Mouse (Mus musculus) embryonic fibroblast, embryonic 13.5 days (primary cell): Measurements from ENCODE around the gene Raet1d.
"Not testable (repeated sequence)": the region's sequence is repeated elsewhere in the genome, so short reads cannot be mapped to it uniquely, and the experiment has no call there.

Experiments used
- CTCF ChIP-seq: IDR thresholded peaks from 2 replicates; pipeline ENCODE4 v1.5.1; 2011; ENCODE audit warnings: mild to moderate bottlenecking, control low read depth, low read length, moderate library complexity, borderline replicate concordance; ENCODE audit not compliant: insufficient read depth
- POLR2A ChIP-seq: IDR thresholded peaks from 2 replicates; pipeline ENCODE4 v1.6.1; 2011; ENCODE audit warnings: low read depth, mild to moderate bottlenecking, control low read depth, low read length, moderate library complexity

GRCm38 (mm10) chr10:22396680-22397079, 36.3 kb downstream of the Raet1d start:
- not testable (repeated sequence) for TF ChIP-seq POLR2A, CTCF
